Mouse (Mus musculus) kidney, embryonic 16.5 days (tissue): Measurements from ENCODE around the gene Gadd45a. TPM values are rescaled to one million over a fixed set of nuclear protein-coding genes. Genes with fewer than 3 reads are reported as not detected.

ENCODE experiments used
- ATAC-seq: fragments of 200-750 bp; cut with Nextera tagmentation; 2 replicates; pipeline ENCODE4 v1.8.0; 2017; ENCODE audit warnings: moderate TSS enrichment; ENCODE audit not compliant: low FRiP score, low TSS enrichment
- H3K27ac ChIP-seq: fragments of 300-500 bp; sonication (generic); 2 replicates; pipeline ENCODE4 v1.5.1; 2014; ENCODE audit warnings: low read length
- H3K27me3 ChIP-seq: fragments of 300-500 bp; sonication (generic); 2 replicates; pipeline ENCODE4 v1.6.1; 2014; ENCODE audit warnings: low read length, control low read depth, mixed read lengths; ENCODE audit not compliant: insufficient read depth
- H3K36me3 ChIP-seq: fragments of 300-500 bp; sonication (generic); 2 replicates; pipeline ENCODE4 v1.6.1; 2014; ENCODE audit warnings: low read length, control low read depth, mixed read lengths; ENCODE audit not compliant: insufficient read depth
- H3K4me1 ChIP-seq: fragments of 300-500 bp; sonication (generic); 2 replicates; pipeline ENCODE4 v1.6.1; 2014; ENCODE audit warnings: low read length, control low read depth, mixed read lengths; ENCODE audit not compliant: insufficient read depth
- H3K4me2 ChIP-seq: fragments of 300-500 bp; sonication (generic); replicated peaks from 2 replicates; pipeline ENCODE4 v1.6.1; 2014; ENCODE audit warnings: low read depth, low read length
- H3K4me3 ChIP-seq: fragments of 300-500 bp; sonication (generic); 2 replicates; pipeline ENCODE4 v1.5.1; 2014; ENCODE audit warnings: mild to moderate bottlenecking, low read length
- H3K9ac ChIP-seq: fragments of 300-500 bp; sonication (generic); replicated peaks from 2 replicates; pipeline ENCODE4 v1.6.1; 2014; ENCODE audit warnings: low read length
- H3K9me3 ChIP-seq: fragments of 300-500 bp; sonication (generic); 2 replicates; pipeline ENCODE4 v1.6.1; 2016; ENCODE audit warnings: low read length, control low read depth
- WGBS: fragments of 180-500 bp; shearing (Covaris S2); extraction: QIAGEN DNeasy Blood & Tissue Kit; methylation state at CpG from one replicate; pipeline ENCODE4 v1.1.7; 2014; 5-methylcytosine and 5-hydroxymethylcytosine counted together
- polyA plus RNA-seq: library from polyadenylated mRNA; unstranded; fragments of >200 nt; fragmentation: Nextera tagmentation; extraction: Ambion mirVana; gene quantifications from 2 replicates; pipeline ENCODE4 v1.2.1, GENCODE M21; 2015

The Gadd45a gene
- polyA plus RNA-seq, 1 experiment from 2014 or later: 39.4 TPM

DNA sequence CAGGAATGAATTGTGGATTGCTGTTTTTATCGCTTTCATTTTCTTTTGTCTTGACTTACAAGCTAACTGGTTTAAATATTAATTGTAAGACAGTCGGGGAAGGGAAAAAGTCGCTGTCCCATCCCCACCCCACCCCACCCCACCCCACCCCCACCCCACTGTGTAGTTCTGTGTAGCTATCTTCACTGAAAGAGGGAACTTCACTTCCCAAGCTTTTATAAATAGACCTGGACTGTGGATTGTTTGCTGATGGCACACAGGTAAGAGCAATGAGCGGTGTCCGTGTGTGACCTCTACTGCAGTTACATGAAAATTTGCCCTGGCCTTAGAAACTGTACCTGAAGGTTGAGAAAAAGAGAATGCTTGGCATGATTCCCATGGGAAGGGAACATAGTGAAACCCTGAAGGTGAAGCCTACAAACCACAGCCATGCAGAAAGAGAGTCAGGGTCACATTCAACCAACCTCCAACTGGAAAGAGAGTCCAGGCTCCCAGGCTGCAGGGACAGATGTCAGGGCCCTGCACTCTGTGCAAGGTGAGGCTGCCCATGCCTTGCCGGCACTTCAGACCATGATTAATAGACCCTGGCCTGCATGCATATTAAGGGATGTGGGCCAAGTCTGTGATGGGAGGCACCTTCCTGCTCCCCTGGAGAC is 23.8 kb downstream of the Gadd45a start:
- Histone ChIP-seq H3K4me2 (no peak overlapping the region), H3K36me3 (peaks cover 10% of the 10 kb centered on the region), H3K4me1 (peaks cover 32% of the 10 kb centered on the region), H3K27me3 (no peaks in the 10 kb centered on the region), H3K9ac (no peak overlapping the region), H3K27ac (peak overlapping the region; percentile 56), H3K9me3 (no peaks in the 10 kb centered on the region), H3K4me3 (no peak overlapping the region)
- ATAC-seq: 0 out of 2 replicates have a peak, but pooled peaks have one; percentile 53
- 72% methylated on average over 6 of the region's 6 CpGs for WGBS

- H3K9me3 ChIP-seq: no peaks in the 10 kb centered on the region
- no peak for ATAC-seq
- no peaks in the 10 kb centered on the region for H3K27me3 ChIP-seq
- H3K4me3 ChIP-seq: no peak overlapping the region
- no peak overlapping the region for H3K4me2 ChIP-seq
- H3K9ac ChIP-seq: no peak overlapping the region
- peaks cover 26% of the 10 kb centered on the region for H3K4me1 ChIP-seq
- no peaks in the 10 kb centered on the region for H3K36me3 ChIP-seq
- no peak overlapping the region for H3K27ac ChIP-seq
Observed at GRCm38 (mm10) chr6:67011217-67011518, 26.1 kb downstream of the Gadd45a start.

DNA sequence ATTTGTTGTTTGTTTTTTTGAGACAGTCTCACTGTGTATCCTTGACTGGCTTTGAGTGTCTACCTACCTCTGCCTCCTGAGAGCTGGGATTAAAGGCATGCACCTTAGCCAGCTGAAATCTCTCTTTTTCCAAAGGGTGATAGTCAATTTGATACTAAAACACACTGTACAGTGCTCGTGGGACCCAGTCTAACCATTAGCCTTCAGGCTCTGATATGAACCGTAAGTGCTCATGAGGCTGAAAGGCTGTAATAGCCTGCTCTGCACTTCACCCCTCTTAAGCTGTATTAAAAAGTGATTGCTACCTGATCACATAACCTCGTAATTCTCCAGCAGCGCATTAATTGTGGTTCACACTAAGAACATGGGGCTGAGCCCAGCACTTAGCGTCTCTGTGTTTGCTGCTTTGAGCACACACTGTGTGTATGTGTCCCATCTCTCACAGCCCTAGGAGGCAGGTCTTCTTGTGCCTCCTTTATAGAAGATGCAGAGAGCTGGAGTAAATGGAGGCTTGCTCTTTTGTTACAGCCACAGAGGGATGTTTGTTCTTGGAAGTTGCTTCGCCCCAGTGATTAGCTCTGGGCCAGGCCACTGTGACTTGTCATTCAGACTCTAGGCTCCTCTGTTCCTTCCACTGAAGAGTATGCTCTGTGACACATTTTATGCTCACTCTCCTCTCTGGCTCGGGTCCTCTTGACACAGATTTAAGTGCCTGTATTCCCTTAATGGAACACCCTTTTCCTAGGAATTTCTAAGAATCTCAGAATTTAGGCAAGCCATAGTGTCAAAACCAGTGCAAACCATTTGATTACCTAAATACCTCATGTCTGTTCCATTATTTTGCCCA is 26.7 kb downstream of the Gadd45a start:
- no peaks in the 10 kb centered on the region for H3K9me3 ChIP-seq
- no peak overlapping the region for H3K4me2 ChIP-seq
- H3K4me3 ChIP-seq: no peak overlapping the region
- no peaks in the 10 kb centered on the region for H3K36me3 ChIP-seq
- H3K27me3 ChIP-seq: no peaks in the 10 kb centered on the region
- peaks cover 20% of the 10 kb centered on the region for H3K4me1 ChIP-seq
- 0 out of 2 replicates have a peak, but pooled peaks have one; percentile 9 for ATAC-seq
- WGBS: 57% methylated on average over 7 of the region's 7 CpGs
- peak overlapping the region; percentile 25; the same call in 1 of the 2 replicates for H3K27ac ChIP-seq
- no peak overlapping the region for H3K9ac ChIP-seq

- H3K27ac ChIP-seq: no peak overlapping the region; the same call in 1 of the 2 replicates
- 97% methylated on average over 3 of the region's 3 CpGs for WGBS
- no peak for ATAC-seq
- no peaks in the 10 kb centered on the region for H3K9me3 ChIP-seq
- no peak overlapping the region for H3K4me3 ChIP-seq
- peaks cover 18% of the 10 kb centered on the region for H3K4me1 ChIP-seq
- no peaks in the 10 kb centered on the region for H3K36me3 ChIP-seq
- H3K4me2 ChIP-seq: no peak overlapping the region
- no peak overlapping the region for H3K9ac ChIP-seq
- H3K27me3 ChIP-seq: no peaks in the 10 kb centered on the region
Observed at GRCm38 (mm10) chr6:67009888-67010287, 27.4 kb downstream of the Gadd45a start.

GRCm38 (mm10) chr6:66999800-67000199 is 37.5 kb downstream of the Gadd45a start:
- Histone ChIP-seq H3K27me3 (no peaks in the 10 kb centered on the region), H3K9ac (no peak overlapping the region), H3K27ac (peak overlapping the region; percentile 83), H3K36me3 (no peaks in the 10 kb centered on the region), H3K4me3 (no peak overlapping the region), H3K9me3 (no peaks in the 10 kb centered on the region), H3K4me2 (no peak overlapping the region), H3K4me1 (peaks cover 23% of the 10 kb centered on the region)
- peak; percentile 88 for ATAC-seq

GRCm38 (mm10) chr6:66998645-66999044 is 38.6 kb downstream of the Gadd45a start:
- Histone ChIP-seq H3K4me3 (no peak overlapping the region), H3K27ac (no peak overlapping the region), H3K9me3 (no peaks in the 10 kb centered on the region), H3K4me2 (no peak overlapping the region), H3K27me3 (no peaks in the 10 kb centered on the region), H3K36me3 (no peaks in the 10 kb centered on the region), H3K4me1 (peaks cover 23% of the 10 kb centered on the region), H3K9ac (no peak overlapping the region)
- no peak for ATAC-seq
- WGBS: 85% methylated on average over 2 of the region's 2 CpGs

DNA sequence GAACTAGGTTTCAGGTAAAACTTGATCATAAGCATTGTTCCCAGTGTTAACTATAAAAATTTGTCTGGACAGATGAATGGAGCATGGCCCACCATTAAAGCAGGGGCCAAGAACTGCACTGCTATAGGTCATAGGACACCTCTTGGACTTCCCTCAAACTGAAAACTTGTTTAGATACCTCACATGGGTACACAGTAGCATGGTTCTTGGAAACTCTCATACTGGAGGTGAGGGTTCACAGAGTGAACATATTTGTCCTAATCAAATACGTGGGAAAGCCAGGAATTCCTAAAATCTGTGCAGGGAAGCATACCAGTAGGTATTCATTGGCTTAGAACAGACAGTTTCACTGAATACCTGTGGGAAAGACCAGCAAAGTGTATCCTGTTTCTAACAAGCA is 41.0 kb downstream of the Gadd45a start:
- H3K4me2 ChIP-seq: no peak overlapping the region
- H3K27me3 ChIP-seq: no peaks in the 10 kb centered on the region
- H3K9ac ChIP-seq: no peak overlapping the region
- H3K9me3 ChIP-seq: no peaks in the 10 kb centered on the region
- no peaks in the 10 kb centered on the region for H3K36me3 ChIP-seq
- 71% methylated on average over 1 of the region's 1 CpGs for WGBS
- H3K4me3 ChIP-seq: no peak overlapping the region
- no peak overlapping the region for H3K27ac ChIP-seq
- no peak for ATAC-seq
- peaks cover 23% of the 10 kb centered on the region for H3K4me1 ChIP-seq

DNA sequence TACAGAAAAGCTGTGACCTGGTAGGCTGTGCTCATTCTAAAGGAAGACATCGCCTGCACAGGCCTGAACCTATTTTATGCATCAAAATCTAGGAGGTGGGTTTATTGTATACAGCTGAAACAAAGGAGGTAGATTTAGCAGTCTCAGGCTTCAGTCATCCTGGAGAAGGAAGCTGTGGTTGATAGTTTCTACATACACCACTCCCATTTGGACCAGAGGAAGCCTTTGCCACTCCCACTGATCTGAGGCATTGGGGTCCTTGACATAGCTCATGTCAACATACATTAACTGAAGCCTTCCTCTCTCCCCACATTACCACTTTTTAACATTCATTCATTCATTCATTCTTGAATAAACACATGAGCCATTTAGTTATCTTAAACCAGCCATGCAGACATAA is 41.4 kb downstream of the Gadd45a start:
- Histone ChIP-seq H3K9ac (no peak overlapping the region), H3K4me1 (peaks cover 23% of the 10 kb centered on the region), H3K9me3 (no peaks in the 10 kb centered on the region), H3K4me2 (no peak overlapping the region), H3K4me3 (no peak overlapping the region), H3K27ac (no peak overlapping the region), H3K36me3 (no peaks in the 10 kb centered on the region), H3K27me3 (no peaks in the 10 kb centered on the region)
- 92% methylated on average over 1 of the region's 1 CpGs for WGBS
- no peak for ATAC-seq

DNA sequence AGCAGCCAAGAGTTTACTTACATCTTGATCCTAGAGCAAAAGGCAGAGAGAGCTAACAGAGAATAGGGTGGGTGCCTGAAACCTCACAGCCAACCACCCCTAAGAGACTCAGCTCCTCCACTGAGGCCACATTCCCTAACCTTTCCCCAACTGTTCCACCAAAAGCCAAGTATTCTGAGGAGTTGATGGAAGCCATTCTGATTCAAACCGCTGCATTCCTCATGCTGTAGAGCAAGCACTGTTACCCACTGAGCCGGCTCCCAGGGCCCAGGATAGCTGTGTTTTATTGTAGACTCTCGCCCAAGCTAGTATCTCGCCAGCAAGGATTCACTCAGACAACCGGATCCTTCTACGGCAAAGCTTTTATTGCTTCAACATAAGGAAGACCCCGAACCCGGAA is 42.3 kb downstream of the Gadd45a start:
- Histone ChIP-seq H3K4me2 (no peak overlapping the region), H3K36me3 (no peaks in the 10 kb centered on the region), H3K9ac (no peak overlapping the region), H3K9me3 (no peaks in the 10 kb centered on the region), H3K4me3 (no peak overlapping the region), H3K27ac (no peak overlapping the region), H3K27me3 (no peaks in the 10 kb centered on the region), H3K4me1 (peaks cover 20% of the 10 kb centered on the region)
- WGBS: 93% methylated on average over 8 of the region's 8 CpGs
- no peak for ATAC-seq

DNA sequence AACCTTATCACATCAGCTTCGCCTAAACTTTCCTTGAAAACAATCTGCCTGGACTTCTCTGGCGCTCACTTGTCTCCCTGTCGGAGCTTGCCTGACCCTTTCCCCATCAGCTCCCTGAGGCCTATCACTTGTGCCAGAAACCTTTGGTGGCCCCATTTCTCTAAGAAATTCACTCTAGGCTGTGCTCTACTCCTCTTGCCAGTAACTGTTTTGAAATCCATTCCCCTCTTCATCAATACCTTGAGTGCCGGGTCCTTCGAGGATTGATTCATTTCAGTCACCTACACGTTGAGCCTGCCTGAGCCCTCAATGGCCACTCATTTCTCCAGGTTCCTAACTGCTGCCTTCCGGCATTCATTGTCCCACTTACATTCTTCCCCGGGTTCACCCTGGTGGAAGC is 44.5 kb downstream of the Gadd45a start:
- 85% methylated on average over 8 of the region's 8 CpGs for WGBS
- no peak for ATAC-seq

More for the DNA sequence above, 44.5 kb downstream of the Gadd45a start:
- Histone ChIP-seq H3K27ac (no peak overlapping the region), H3K9me3 (no peaks in the 10 kb centered on the region), H3K27me3 (no peaks in the 10 kb centered on the region), H3K9ac (no peak overlapping the region), H3K4me1 (peaks cover 4% of the 10 kb centered on the region; the same call in 1 of the 2 replicates), H3K4me2 (no peak overlapping the region), H3K4me3 (no peak overlapping the region), H3K36me3 (no peaks in the 10 kb centered on the region)
